Mouse (Mus musculus) hindbrain, embryonic 14.5 days (tissue): ENCODE results near the gene Frat2. TPM values are rescaled to one million over a fixed set of nuclear protein-coding genes. Genes with fewer than 3 reads are reported as not detected.

Experiments used
- ATAC-seq: fragments of 200-750 bp; cut with Nextera tagmentation; 2 replicates; pipeline ENCODE4 v1.8.0; 2017; ENCODE audit warnings: moderate number of reproducible peaks, mild to moderate bottlenecking, moderate TSS enrichment, moderate library complexity; ENCODE audit not compliant: low FRiP score
- DNase-seq: peaks from one replicate; pipeline ENCODE4 v3.0.0-alpha.2; 2015; ENCODE audit warnings: low spot score
- H3K27ac ChIP-seq: fragments of 300-500 bp; sonication (generic); 2 replicates; pipeline ENCODE4 v1.5.1; 2014; ENCODE audit warnings: mild to moderate bottlenecking, moderate library complexity
- H3K27me3 ChIP-seq: fragments of 300-500 bp; sonication (generic); 2 replicates; pipeline ENCODE4 v1.6.1; 2014; ENCODE audit warnings: mild to moderate bottlenecking, low read length, mixed read lengths; ENCODE audit not compliant: control insufficient read depth, insufficient read depth
- H3K36me3 ChIP-seq: fragments of 300-500 bp; sonication (generic); replicated peaks from 2 replicates; pipeline ENCODE4 v1.6.1; 2014; ENCODE audit not compliant: control insufficient read depth, insufficient read depth
- H3K4me1 ChIP-seq: fragments of 300-500 bp; sonication (generic); replicated peaks from 2 replicates; pipeline ENCODE4 v1.6.1; 2014; ENCODE audit warnings: antibody characterized with exemption, low read length, mixed read lengths; ENCODE audit not compliant: control insufficient read depth, insufficient read depth
- H3K4me2 ChIP-seq: fragments of 300-500 bp; sonication (generic); replicated peaks from 2 replicates; pipeline ENCODE4 v1.6.1; 2014; ENCODE audit warnings: mild to moderate bottlenecking, moderate library complexity
- H3K4me3 ChIP-seq: fragments of 300-500 bp; sonication (generic); replicated peaks from 2 replicates; pipeline ENCODE4 v1.5.1; 2014; ENCODE audit warnings: mild to moderate bottlenecking, low read length
- H3K9ac ChIP-seq: fragments of 300-500 bp; sonication (generic); 2 replicates; pipeline ENCODE4 v1.6.1; 2014
- H3K9me3 ChIP-seq: fragments of 300-500 bp; sonication (generic); 2 replicates; pipeline ENCODE4 v1.6.1; 2016; ENCODE audit warnings: low read length; ENCODE audit not compliant: control insufficient read depth
- WGBS: fragments of 180-500 bp; shearing (Covaris S2); extraction: QIAGEN DNeasy Blood & Tissue Kit; methylation state at CpG from one replicate; pipeline ENCODE4 v1.1.7; 2014; 5-methylcytosine and 5-hydroxymethylcytosine counted together
- polyA plus RNA-seq: library from polyadenylated mRNA; unstranded; fragments of >200 nt; fragmentation: Nextera tagmentation; extraction: Ambion mirVana; gene quantifications from 2 replicates; pipeline ENCODE4 v1.2.1, GENCODE M21; 2014

Gene Frat2
- polyA plus RNA-seq, 1 experiment from 2014 or later, result 5.5 TPM

DNA sequence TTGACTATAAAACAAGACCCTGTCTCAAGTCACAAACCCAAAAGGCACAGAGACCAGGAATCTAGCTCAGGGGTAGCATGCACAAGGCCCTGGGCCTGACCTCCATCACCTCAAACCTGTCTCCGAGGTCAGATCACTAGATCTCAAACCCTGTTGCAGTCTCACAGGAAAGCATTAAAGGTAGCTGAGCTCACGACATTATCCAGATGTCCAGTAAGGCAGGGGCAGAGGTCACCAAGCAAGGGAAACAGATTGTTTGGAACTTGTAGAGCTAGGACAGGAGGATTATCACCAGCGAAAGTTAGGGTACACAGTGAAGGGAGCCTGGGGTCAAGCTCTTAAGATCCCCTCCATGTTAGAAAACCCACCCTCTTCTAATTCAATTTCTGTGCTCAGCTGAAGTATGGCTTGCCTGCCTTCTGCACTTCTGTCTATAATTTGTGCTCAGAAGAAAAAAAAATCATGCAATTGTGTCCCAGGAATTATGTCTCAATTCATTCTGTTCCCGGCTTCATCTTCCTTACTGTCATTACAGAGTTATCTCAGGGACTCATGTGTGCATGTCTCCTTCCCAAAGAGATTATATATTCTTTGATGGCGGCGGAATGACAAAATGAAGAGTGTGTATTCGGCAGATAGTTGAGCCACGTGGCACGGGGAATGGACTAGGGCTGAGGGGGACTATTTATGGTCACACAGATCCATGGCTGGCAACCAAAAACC, 10.6 kb downstream of the Frat2 start:
- no peaks in the 10 kb centered on the region for H3K9me3 ChIP-seq
- H3K4me3 ChIP-seq, result no peak overlapping the region
- 75% methylated on average over 9 of the region's 9 CpGs for WGBS
- H3K4me1 ChIP-seq, result peaks cover 28% of the 10 kb centered on the region
- H3K36me3 ChIP-seq, result no peaks in the 10 kb centered on the region
- no peak overlapping the region for H3K4me2 ChIP-seq
- H3K9ac ChIP-seq, result no peak overlapping the region
- no peak for ATAC-seq
- H3K27ac ChIP-seq, result no peak overlapping the region
- no peaks in the 10 kb centered on the region for H3K27me3 ChIP-seq
- no peak for DNase-seq

- 59% methylated on average over 3 of the region's 3 CpGs for WGBS
- DNase-seq, result no peak
- no peak overlapping the region for H3K4me2 ChIP-seq
- H3K27ac ChIP-seq, result no peak overlapping the region
- no peaks in the 10 kb centered on the region for H3K36me3 ChIP-seq
- no peak overlapping the region for H3K9ac ChIP-seq
- no peaks in the 10 kb centered on the region for H3K27me3 ChIP-seq
- no peak for ATAC-seq
- no peak overlapping the region for H3K4me3 ChIP-seq
- H3K9me3 ChIP-seq, result no peaks in the 10 kb centered on the region
- peaks cover 35% of the 10 kb centered on the region for H3K4me1 ChIP-seq
These were observed 11.2 kb downstream of the Frat2 start for GRCm38 (mm10) chr19:41836719-41837118.

GRCm38 (mm10) chr19:41835816-41836215, 12.1 kb downstream of the Frat2 start:
- Histone ChIP-seq H3K9me3 (no peaks in the 10 kb centered on the region), H3K36me3 (no peaks in the 10 kb centered on the region), H3K27ac (peak overlapping the region; percentile 3; the same call in 1 of the 2 replicates), H3K27me3 (no peaks in the 10 kb centered on the region), H3K4me1 (peaks cover 40% of the 10 kb centered on the region), H3K4me2 (peak overlapping the region; percentile 32), H3K9ac (0 out of 2 replicates have a peak overlapping the region, but pooled peaks have one; percentile 28), H3K4me3 (no peak overlapping the region)
- peak; percentile 62 for DNase-seq
- peak; percentile 53 for ATAC-seq
- 2% methylated on average over 6 of the region's 6 CpGs for whole genome bisulfite sequencing

DNA sequence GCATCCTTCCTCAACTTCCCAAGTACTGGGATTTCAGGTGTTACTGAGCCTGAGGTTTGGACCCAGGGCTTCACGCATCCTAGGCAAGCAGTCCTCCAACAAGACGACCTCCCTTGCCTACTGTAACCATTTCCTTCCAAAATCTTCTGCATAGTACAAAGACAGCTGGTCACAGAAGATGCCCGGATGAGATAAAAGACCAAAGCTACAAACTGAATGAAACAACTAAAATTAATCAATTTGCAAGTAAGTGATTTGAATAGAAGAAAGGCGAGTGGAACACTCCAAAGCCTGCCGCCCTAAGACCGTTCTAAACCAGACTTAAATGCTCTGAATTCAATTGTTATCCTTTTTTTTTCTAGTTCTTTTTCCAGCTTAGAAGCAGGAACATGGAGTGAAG, 12.5 kb downstream of the Frat2 start:
- Histone ChIP-seq H3K9me3 (no peaks in the 10 kb centered on the region), H3K4me1 (peaks cover 40% of the 10 kb centered on the region), H3K27me3 (no peaks in the 10 kb centered on the region), H3K4me2 (peak overlapping the region; percentile 32), H3K36me3 (no peaks in the 10 kb centered on the region), H3K27ac (peak overlapping the region; percentile 3; the same call in 1 of the 2 replicates), H3K4me3 (no peak overlapping the region), H3K9ac (0 out of 2 replicates have a peak overlapping the region, but pooled peaks have one; percentile 28)
- ATAC-seq, result no peak
- DNase-seq, result no peak
- WGBS, result 50% methylated on average over 6 of the region's 6 CpGs

DNA sequence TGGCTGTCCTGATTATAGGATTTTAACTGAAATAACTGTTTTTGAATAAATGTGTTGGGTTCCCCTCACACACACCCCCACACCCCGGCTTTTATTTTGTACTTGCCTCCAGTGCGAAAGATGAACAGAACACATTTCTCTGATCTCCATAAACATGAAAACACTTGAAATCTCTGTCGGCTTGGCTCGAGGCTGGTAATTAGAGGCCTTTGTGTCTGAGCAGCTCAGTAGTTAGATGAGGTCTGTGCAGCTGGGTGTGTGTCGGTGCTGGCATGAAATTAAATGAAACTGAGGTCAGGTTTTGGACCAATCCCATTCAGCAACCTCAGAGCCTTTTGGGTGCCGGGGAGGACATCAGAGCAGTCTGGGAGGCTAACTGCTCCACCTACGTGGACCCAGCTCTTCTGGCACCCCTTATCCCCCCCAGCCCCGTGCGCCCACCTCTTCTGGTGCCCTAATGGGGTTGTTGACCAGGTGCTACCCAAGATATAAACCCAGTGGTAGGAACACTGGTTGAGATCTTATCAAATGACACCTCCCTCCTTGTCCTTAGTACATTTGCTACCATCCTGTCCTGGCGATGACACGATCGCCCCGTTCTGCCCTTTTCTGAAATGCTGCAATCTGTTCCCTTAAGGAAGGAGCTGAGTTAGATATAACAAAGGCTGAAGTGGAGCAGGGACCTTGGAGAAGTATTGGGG, 15.3 kb downstream of the Frat2 start:
- Histone ChIP-seq H3K27ac (peak overlapping the region; percentile 22; the same call in 1 of the 2 replicates), H3K27me3 (no peaks in the 10 kb centered on the region), H3K36me3 (no peaks in the 10 kb centered on the region), H3K4me3 (peak overlapping the region; percentile 81), H3K9me3 (no peaks in the 10 kb centered on the region), H3K4me1 (peaks cover 40% of the 10 kb centered on the region), H3K9ac (peak overlapping the region; percentile 85), H3K4me2 (peak overlapping the region; percentile 88)
- DNase-seq (no peak), ATAC-seq (no peak)
- 65% methylated on average over 13 of the region's 13 CpGs for WGBS

- 3% methylated on average over 14 of the region's 14 CpGs for WGBS
- Histone ChIP-seq H3K27me3 (no peaks in the 10 kb centered on the region), H3K9me3 (no peaks in the 10 kb centered on the region), H3K27ac (peak overlapping the region; percentile 16), H3K36me3 (no peaks in the 10 kb centered on the region), H3K4me2 (peak overlapping the region; percentile 88), H3K4me1 (peaks cover 40% of the 10 kb centered on the region), H3K4me3 (peak overlapping the region; percentile 81), H3K9ac (peak overlapping the region; percentile 85)
- no peak for DNase-seq
- ATAC-seq, result no peak
These were observed 16.1 kb downstream of the Frat2 start for GRCm38 (mm10) chr19:41831718-41832391.

DNA sequence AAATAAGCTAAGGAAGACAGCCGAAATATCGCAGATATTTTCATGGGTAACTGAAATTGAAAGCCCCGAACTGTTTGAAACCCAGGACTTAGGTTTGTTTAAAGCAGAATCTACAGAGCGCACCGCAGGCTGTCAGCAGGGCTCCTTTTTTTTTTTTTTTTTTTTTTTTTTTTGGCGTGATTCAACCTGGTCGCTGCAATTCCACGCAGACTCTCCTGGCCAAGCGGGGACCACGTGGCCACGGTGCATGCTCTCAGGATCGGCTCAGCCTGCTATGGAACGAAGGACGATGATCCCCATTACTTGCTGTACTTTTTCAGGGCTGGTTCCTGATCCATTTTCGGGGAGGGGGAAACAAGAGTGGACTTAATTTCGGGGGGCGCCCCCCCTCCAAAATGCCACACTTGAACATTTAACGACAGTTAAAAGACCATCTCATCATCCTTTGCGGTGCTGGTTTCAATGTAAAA, 16.8 kb downstream of the Frat2 start:
- ATAC-seq (no peak), DNase-seq (peak; percentile 58)
- WGBS, result under 1% methylated on average over 19 of the region's 19 CpGs
- H3K27me3 ChIP-seq, result no peaks in the 10 kb centered on the region
- H3K4me3 ChIP-seq, result peak overlapping the region; percentile 81
- no peaks in the 10 kb centered on the region for H3K9me3 ChIP-seq
- H3K4me2 ChIP-seq, result peak overlapping the region; percentile 88
- peak overlapping the region; percentile 85 for H3K9ac ChIP-seq
- peak overlapping the region; percentile 94 for H3K27ac ChIP-seq
- peaks cover 40% of the 10 kb centered on the region for H3K4me1 ChIP-seq
- H3K36me3 ChIP-seq, result no peaks in the 10 kb centered on the region

GRCm38 (mm10) chr19:41830106-41831031, 17.6 kb downstream of the Frat2 start:
- Histone ChIP-seq H3K36me3 (no peaks in the 10 kb centered on the region), H3K4me1 (peaks cover 33% of the 10 kb centered on the region), H3K4me3 (peak overlapping the region; percentile 81), H3K9me3 (no peaks in the 10 kb centered on the region), H3K9ac (peak overlapping the region; percentile 85), H3K27ac (peak overlapping the region; percentile 94), H3K27me3 (no peaks in the 10 kb centered on the region), H3K4me2 (peak overlapping the region; percentile 88)
- peak; percentile 58 for ATAC-seq
- WGBS, result under 1% methylated on average over 95 of the region's 112 CpGs
- DNase-seq, result peak; percentile 56
